Mouse (Mus musculus) kidney, adult 9 months (tissue): ENCODE data around the gene Adgrf5.
A peak's percentile ranks its signal among the peaks of the same experiment; 100 is the strongest.

Source experiments
- DNase-seq: peaks from one replicate; pipeline ENCODE4 v3.0.0; 2022

Gene Adgrf5

GRCm38 (mm10) chr17:43386331-43386730 is 26.1 kb downstream of the Adgrf5 start:
- no peak for DNase-seq

- no peak for DNase-seq
Measured at GRCm38 (mm10) chr17:43387171-43387570, 26.9 kb downstream of the Adgrf5 start.

GRCm38 (mm10) chr17:43389256-43389655 is 29.0 kb downstream of the Adgrf5 start:
- peak; percentile 27 for DNase-seq

- no peak for DNase-seq
Measured at GRCm38 (mm10) chr17:43392191-43392590, 31.9 kb downstream of the Adgrf5 start.

DNA sequence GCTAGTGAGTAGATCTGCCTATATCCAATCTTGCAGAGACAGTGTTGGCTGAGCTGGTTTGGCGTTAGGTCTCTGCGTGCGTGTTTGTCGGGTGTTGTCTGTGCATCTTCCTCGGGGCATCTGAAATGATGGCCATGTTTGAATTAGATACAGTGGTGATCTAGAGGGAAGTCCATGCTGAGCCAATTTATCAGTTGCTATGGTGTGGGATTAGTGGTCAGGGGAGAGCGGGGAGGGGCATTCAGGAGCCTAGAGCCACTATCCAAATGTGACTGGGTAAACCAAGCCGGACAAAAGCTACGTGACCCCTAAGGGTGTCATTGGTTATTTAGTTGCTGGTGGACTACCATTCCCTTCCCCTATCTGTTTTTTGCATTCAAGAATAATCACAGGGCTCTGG is 33.4 kb downstream of the Adgrf5 start:
- DNase-seq = no peak

DNA sequence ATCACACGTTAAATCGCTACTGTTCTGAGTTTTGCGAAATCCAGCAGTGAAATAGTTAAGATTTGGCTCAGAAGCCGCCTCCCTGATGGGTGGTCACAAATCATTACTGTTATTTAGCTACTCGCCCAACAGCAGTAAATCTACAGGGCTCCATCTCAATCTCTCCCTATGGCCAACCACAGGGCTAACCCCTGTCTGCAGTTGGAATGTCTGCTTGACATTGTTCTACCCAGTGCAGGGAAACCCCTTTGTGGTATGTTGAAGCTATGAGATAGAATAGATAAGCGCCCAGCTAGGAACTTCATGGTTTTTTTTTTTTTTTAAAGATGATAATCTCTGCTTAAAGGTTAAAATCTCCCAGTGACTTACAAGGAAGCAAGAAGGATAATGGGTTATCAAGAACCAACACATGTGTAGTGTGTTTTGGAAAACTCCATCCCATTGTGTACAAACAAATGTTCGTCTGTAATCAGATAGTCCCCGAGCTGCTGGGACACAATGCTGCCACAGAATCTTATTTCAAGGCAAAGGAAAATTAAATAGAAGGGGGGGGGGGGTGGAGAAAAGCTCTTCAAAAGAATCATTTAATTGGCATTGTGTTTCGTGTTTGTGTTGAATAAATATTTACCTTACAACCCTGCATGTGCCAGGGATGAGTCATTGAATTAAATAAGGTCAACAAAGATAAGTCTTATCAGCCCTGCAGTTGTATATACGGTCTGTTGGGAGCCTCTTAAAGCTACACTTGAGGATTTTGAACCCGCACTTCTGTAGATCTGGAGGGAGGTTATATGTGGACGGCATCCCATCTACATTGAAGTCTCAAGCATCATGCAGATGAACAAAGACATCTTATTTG is 35.4 kb downstream of the Adgrf5 start:
- no peak for DNase-seq

- DNase-seq = peak; percentile 26
Measured at GRCm38 (mm10) chr17:43398612-43399011, 38.4 kb downstream of the Adgrf5 start.

DNA sequence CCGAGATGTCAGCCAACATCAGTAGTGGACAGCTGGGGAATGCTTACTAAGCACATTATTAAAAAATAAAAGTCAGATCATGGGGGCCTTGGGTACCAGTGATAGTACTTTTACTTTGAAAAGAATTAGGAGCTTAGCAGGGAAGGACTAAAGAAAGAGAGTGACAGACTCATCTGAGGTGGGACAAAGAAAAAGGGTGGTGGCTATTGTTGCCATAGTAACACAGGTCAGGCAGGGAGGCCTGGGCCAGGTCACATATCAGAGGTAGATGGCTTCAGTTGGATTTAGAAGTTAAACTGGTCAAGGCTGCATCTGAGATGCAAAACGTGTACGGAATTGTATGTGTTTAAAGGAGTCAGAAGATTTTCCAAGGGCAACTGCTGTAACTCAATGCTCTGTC is 38.9 kb downstream of the Adgrf5 start:
- DNase-seq = no peak

DNA sequence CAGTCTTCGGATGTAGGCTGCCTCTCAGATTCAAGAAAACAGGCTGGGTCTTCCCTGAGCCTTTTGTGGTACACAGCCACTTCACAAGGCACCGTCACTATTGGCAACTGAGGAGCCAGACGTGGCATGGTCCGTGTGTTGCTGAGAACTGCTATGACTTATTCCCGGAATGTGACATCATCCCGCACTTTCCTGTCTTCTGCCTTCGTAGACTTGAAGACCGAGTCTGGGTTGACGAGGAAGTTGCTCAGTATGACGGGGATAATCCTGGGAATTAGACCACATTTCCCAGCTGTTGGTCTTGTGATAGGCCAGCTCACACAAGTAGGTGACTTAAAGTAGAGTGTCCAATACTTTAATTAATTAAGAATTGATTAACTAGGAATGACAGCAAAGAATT is 40.2 kb downstream of the Adgrf5 start:
- DNase-seq = no peak

GRCm38 (mm10) chr17:43403851-43404250 is 43.6 kb downstream of the Adgrf5 start:
- DNase-seq = no peak

- no peak for DNase-seq
Measured at GRCm38 (mm10) chr17:43404408-43404807, 44.2 kb downstream of the Adgrf5 start.

DNA sequence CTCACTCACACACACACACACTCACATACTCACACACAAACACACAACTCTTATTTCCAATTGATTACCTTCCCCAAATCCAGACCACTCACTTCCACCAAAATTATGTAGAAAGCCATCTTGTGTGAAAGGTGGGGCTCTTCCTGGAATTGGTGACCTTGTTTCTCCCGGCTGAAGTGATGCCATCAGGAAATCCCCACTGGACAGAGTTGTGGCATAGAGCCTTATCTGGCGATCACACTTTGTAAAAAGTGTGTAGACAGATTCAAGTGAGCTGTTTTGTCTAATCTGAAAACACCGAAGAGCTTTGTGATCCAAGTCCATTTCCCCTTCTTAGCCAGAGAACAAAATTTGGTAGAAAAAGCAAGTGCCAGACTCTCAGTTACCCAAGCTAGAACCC is 46.1 kb downstream of the Adgrf5 start:
- DNase-seq = no peak

- peak; percentile 41 for DNase-seq
Measured at GRCm38 (mm10) chr17:43407548-43407947, 47.3 kb downstream of the Adgrf5 start.

DNA sequence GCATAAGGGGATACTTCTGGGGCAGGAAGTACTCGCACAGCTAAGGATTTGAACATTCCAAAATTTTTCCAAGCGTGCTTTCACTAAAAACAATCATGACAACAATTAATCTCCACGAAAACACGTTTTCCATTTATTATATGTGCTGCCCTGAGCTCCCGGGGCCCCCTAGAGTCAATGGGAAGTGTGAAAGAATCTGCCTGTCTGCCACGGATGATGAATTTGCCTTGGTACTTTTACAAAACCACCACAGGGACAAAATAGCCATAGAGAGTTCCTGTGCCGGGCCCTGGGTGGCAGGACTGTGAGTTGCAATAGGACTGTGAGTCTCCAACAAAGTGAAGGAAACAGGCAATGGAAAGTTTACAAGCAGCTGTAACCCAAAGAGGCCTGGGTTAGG is 52.9 kb downstream of the Adgrf5 start:
- DNase-seq = peak; percentile 62

DNA sequence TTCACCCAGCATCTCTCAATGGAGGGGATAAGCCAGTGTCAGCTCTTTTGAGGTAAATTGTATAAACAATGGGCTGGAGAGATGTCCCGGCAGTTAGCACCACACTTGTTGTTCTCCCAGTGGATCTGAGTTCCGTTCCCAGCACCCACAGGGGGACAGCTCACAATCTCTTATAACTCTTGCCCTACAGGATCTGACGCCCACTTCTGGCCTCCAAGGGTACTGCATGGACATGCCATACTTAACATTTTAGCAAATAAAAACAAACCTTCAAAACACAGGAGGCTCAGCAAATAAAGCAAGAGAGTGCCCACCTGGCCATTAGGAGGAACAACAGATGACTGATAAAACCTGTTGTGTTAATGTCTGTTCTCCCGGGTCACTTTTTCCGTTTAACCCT is 59.0 kb downstream of the Adgrf5 start:
- DNase-seq = no peak

DNA sequence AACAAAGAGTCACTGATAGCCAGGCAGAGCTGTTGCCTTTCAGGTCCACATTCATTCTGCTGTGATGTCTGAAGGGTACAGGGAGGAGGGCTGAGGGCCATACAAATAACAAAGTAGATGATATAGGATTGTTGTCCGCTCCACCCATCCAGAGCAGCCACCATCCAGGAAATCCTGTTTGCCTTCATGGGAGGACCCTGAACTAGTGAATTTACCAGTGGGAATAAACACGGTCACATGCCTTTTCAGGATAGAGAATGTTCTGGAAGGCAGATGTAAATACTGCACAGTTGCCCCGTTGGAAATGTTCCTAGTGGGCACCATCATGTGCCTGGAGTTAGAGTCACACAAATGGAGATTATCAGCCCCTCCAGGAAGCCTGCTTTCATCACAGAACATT is 60.1 kb downstream of the Adgrf5 start:
- no peak for DNase-seq

DNA sequence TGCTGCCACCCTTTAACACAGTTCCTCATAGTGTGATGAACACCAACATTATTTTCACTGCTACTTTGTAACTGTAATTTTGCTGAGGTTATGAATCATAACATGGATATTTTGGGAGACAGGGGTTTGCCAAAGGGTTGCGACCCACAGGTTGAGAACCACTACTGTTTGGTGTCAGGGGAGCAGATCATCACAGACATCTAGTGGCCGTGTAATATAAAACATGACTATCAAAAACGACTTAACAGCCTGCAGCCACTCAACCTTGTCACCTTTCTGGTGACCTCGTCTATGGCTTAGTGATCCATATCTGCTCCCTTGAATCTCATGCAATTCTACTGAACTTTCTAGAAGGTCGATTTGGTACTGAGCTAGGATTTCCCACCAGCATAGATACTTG is 63.7 kb downstream of the Adgrf5 start:
- DNase-seq = no peak

DNA sequence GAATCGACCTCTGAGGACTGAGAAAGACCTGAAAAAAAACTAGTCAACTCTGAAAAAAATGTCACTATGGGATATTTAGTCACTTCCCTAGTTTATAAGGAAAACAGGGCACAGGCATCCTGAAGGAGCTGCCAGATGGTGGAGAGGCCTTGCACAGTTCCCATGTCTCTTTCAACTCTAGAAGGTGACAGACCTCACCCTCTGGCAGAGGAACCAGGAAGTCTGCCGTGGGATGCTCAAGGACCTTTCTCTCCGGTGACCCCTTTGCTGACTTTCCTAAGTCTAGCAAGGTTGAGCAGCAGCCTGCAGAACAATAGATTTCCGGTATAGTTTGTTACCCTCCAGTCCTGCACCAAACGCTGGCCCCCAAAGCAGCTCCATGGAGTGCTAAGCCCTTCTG is 71.4 kb downstream of the Adgrf5 start:
- peak; percentile 31 for DNase-seq

DNA sequence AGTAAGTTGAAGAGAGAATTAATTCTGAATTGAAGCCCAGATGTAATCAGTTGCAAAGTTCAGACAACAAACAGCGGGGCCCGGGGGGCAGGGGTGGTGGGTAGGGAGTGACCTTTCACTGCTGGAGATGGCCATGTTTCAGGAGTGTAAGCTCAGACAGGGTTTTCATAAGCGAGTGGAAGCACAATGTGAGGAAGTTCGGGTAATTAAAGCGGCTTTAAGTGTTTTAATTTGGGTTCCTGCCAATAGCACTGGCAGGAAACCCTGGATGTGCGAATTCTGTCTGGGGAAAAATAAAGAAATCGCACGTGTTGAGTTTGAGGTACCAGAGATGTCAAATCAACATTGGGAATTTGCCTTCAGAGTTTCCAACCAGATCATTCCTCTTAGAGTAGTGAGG is 74.2 kb downstream of the Adgrf5 start:
- DNase-seq = no peak

- no peak for DNase-seq
Measured at GRCm38 (mm10) chr17:43451216-43451615, 91.0 kb downstream of the Adgrf5 start.

DNA sequence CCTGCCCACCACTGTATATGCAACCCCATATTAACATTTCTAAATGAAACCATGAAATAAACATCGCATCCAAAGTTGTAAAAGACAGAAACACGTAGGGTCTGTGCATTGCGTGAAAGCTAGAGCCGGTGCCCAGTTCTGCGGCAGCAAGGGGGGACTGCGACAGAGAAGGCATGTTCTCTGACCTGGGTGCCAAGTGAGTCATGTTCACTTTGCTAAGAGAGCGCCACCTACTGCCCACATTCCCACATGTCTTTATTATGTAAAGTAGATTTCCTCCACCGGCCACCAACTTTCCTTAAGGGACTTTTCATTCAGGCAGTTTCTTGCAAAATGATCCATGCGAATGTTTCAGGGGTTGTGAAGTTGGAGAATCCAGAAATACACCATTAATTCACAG is 98.3 kb downstream of the Adgrf5 start:
- DNase-seq = peak; percentile 88

GRCm38 (mm10) chr17:43459737-43460230 is 99.5 kb downstream of the Adgrf5 start:
- no peak for DNase-seq

- peak; percentile 83 for DNase-seq
Measured at GRCm38 (mm10) chr17:43460245-43461181, 100.3 kb downstream of the Adgrf5 start.

DNA sequence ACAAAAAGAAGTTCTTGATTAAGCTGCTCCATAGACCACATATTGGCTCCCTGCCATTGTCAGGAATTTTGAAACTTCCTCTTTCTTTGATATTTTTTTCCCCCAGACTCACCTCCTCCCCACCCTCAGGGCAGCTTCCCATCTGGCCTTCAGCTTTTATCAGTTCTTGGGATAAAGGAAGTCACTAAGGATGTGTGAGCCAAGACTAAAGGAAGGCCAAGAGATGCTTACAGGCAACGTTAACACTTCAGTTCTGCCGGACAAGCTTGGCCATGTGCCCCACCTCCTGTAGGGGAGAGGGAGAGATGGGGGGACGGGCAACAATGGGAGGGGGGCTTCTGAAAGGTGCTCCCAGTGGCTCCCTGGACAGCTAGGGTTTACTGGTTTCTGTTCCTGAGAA is 109.8 kb downstream of the Adgrf5 start:
- no peak for DNase-seq
